Mouse (Mus musculus): Measurements from ENCODE around the gene Traip. TPM values are rescaled to one million over a fixed set of nuclear protein-coding genes. Genes with fewer than 3 reads are reported as not detected.
A peak's percentile ranks its signal among the peaks of the same experiment; 100 is the strongest.

The Traip gene
- polyA plus RNA-seq, 2 experiments: 14.3 to 22.5 TPM

DNA sequence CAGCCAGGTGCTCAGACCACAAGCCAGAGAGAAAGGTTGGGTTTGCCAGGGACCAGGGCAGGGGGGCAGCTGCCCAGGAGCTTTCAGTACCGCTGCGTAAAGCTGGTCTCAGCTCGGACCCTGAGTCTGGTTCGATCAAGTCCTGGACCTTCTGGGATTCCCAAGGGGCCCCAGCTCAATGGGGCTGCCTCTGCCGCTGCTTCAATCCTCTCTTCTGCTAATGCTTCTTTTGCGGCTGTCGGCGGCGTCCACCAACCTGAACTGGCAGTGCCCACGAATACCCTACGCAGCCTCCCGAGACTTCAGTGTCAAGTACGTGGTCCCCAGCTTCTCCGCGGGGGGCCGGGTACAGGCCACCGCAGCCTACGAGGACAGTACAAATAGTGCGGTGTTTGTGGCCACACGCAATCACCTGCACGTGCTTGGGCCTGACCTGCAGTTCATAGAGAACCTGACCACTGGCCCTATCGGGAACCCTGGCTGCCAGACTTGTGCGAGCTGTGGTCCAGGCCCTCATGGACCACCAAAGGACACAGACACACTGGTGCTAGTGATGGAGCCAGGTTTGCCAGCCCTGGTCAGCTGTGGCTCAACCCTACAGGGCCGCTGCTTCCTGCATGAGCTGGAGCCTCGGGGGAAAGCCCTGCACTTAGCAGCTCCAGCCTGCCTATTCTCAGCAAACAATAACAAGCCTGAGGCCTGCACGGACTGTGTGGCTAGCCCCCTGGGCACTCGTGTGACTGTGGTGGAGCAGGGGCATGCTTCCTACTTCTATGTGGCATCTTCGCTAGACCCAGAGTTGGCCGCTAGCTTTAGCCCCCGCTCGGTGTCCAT is 42.8 kb upstream of the Traip start:
- peak overlapping the region; percentile 39; the same call in 1 of the 2 replicates for H3K27ac ChIP-seq (replicated peaks; ENCODE audit: low read depth, low read length)
- H3K9me3 ChIP-seq (ENCODE audit: control insufficient read depth, low read length): no peaks in the 10 kb centered on the region
- peak overlapping the region; percentile 43 for H3K4me3 ChIP-seq (replicated peaks; ENCODE audit: low read length)
- TF ChIP-seq POLR2A (IDR thresholded peaks at IDR 0.05; ENCODE audit: borderline replicate concordance, extremely low read depth, insufficient read depth, insufficient read length): no peak
- 0 out of 2 replicates have a peak, but pooled peaks cover 7% of the 10 kb centered on the region for H3K36me3 ChIP-seq (ENCODE audit: control insufficient read depth, insufficient read depth, low read length)
- ATAC-seq (ENCODE audit: low FRiP score, low read depth): no peak; the same call in 1 of the 2 replicates
- DNase-seq (ENCODE audit: low spot score): no peak
- peak overlapping the region; percentile 74 for H3K4me2 ChIP-seq (replicated peaks; ENCODE audit: low read depth, low read length, severe bottlenecking)
- WGBS: 48% methylated on average over 31 of the region's 31 CpGs
- H3K4me1 ChIP-seq (ENCODE audit: control insufficient read depth, insufficient read depth, low read length): peaks cover 33% of the 10 kb centered on the region
- peak overlapping the region; percentile 52 for H3K9ac ChIP-seq (ENCODE audit: low read depth, low read length, severe bottlenecking)
- H3K27me3 ChIP-seq (ENCODE audit: control insufficient read depth, insufficient read depth, low read length): no peaks in the 10 kb centered on the region

DNA sequence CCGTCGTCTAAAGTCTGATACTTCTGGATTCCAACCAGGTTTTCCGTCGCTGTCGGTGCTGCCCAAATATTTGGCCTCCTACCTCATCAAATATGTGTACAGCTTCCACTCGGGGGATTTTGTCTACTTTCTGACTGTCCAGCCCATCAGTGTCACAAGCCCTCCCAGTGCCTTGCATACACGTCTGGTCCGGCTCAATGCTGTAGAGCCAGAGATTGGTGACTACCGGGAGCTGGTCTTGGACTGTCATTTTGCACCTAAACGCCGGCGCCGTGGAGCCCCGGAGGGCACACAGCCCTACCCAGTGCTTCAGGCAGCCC is 42.2 kb upstream of the Traip start:
- DNase-seq (ENCODE audit: low spot score) (no peak), ATAC-seq (ENCODE audit: low FRiP score, low read depth) (no peak)
- WGBS: 73% methylated on average over 14 of the region's 14 CpGs
- peaks cover 33% of the 10 kb centered on the region for H3K4me1 ChIP-seq (ENCODE audit: control insufficient read depth, insufficient read depth, low read length)
- TF ChIP-seq POLR2A (IDR thresholded peaks at IDR 0.05; ENCODE audit: borderline replicate concordance, extremely low read depth, insufficient read depth, insufficient read length): no peak
- H3K27ac ChIP-seq (replicated peaks; ENCODE audit: low read depth, low read length): no peak overlapping the region
- H3K36me3 ChIP-seq (ENCODE audit: control insufficient read depth, insufficient read depth, low read length): 0 out of 2 replicates have a peak, but pooled peaks cover 1% of the 10 kb centered on the region
- H3K4me2 ChIP-seq (replicated peaks; ENCODE audit: low read depth, low read length, severe bottlenecking): peak overlapping the region; percentile 74
- peak overlapping the region; percentile 43 for H3K4me3 ChIP-seq (replicated peaks; ENCODE audit: low read length)
- peak overlapping the region; percentile 25; the same call in 1 of the 2 replicates for H3K9ac ChIP-seq (ENCODE audit: low read depth, low read length, severe bottlenecking)
- no peaks in the 10 kb centered on the region for H3K9me3 ChIP-seq (ENCODE audit: control insufficient read depth, low read length)
- no peaks in the 10 kb centered on the region for H3K27me3 ChIP-seq (ENCODE audit: control insufficient read depth, insufficient read depth, low read length)

DNA sequence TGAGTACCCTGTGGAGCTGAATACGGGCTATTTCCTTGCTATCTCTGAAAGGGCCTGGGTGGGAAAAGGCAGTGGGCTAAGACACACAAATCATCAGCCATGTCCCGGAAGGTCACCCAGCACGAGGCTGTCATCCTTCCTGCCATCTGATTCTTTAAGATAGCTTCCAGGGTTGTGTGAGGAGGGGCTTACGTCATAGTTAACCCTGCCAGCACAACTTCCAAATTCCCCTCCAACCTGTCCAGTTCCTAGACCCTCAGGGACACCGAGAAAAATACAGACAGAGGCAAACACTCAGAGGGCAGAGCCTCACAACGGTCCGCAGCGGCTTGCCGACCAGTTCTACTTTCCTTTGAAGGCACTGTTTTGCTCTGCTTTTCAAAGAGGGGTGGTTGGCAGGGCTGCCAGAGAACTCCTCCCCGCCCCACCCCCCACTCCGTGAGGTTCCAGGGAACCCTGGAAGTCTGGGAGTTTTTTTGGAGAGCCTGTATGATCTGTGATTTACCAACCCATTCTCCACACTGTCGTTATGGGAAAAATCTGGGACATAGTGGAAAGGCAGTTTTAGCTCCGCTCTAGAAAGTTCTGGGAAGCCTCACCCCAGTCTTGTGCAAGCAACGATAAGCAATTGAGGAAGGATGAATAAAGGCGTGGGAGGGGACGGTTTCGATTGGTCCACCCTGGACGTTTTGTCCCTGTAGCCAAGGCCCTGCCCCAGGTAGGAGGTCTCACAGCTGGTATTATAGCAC is 41.4 kb upstream of the Traip start:
- Histone ChIP-seq H3K4me2 (replicated peaks; ENCODE audit: low read depth, low read length, severe bottlenecking) (peak overlapping the region; percentile 74), H3K4me3 (replicated peaks; ENCODE audit: low read length) (peak overlapping the region; percentile 43), H3K36me3 (ENCODE audit: control insufficient read depth, insufficient read depth, low read length) (no peaks in the 10 kb centered on the region), H3K27me3 (ENCODE audit: control insufficient read depth, insufficient read depth, low read length) (no peaks in the 10 kb centered on the region), H3K9ac (ENCODE audit: low read depth, low read length, severe bottlenecking) (peak overlapping the region; percentile 26; the same call in 1 of the 2 replicates), H3K9me3 (ENCODE audit: control insufficient read depth, low read length) (no peaks in the 10 kb centered on the region), H3K27ac (replicated peaks; ENCODE audit: low read depth, low read length) (no peak overlapping the region), H3K4me1 (ENCODE audit: control insufficient read depth, insufficient read depth, low read length) (peaks cover 33% of the 10 kb centered on the region)
- TF ChIP-seq POLR2A (IDR thresholded peaks at IDR 0.05; ENCODE audit: borderline replicate concordance, extremely low read depth, insufficient read depth, insufficient read length): no peak
- ATAC-seq (ENCODE audit: low FRiP score, low read depth) (no peak), DNase-seq (ENCODE audit: low spot score) (peak; percentile 20)
- WGBS: 37% methylated on average over 18 of the region's 18 CpGs

DNA sequence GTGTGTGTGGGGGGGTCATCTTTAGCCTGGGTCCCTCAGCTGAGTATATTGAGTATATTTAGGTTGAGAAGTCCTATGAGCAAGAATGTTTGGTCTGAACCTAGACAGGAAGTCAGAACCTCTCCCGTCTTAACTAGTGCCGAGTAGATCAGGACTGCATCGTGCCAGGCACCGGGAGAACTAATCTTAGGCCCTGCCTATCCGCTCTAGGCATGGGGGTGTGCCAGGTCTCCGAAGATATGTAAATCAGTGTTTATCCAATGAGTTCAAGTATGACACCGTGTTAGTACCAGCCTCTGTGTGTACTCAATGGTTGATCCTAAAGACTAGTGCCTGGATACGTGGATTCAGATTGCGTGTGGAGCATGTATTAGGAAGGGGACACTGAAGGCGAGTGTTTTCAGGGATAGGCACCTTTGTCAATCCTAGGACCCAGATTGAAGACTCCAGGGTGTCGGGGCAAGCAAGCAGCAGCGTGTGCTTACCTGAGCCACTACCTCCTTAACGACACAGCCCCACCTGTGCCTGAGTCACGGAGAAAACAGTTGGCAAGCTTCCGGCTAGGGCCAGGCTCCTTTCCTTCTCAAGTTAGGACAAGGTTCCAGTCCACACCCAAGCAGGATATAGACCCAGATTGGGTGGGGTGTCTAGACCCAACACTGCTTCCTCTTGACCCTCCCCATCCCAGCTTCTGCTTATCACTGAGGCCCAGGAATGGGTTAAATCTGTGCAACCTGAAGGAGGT is 39.7 kb upstream of the Traip start:
- Histone ChIP-seq H3K4me2 (replicated peaks; ENCODE audit: low read depth, low read length, severe bottlenecking) (no peak overlapping the region), H3K4me1 (ENCODE audit: control insufficient read depth, insufficient read depth, low read length) (peaks cover 33% of the 10 kb centered on the region), H3K27me3 (ENCODE audit: control insufficient read depth, insufficient read depth, low read length) (no peaks in the 10 kb centered on the region), H3K4me3 (replicated peaks; ENCODE audit: low read length) (no peak overlapping the region), H3K9ac (ENCODE audit: low read depth, low read length, severe bottlenecking) (no peak overlapping the region), H3K27ac (replicated peaks; ENCODE audit: low read depth, low read length) (no peak overlapping the region), H3K36me3 (ENCODE audit: control insufficient read depth, insufficient read depth, low read length) (0 out of 2 replicates have a peak, but pooled peaks cover 4% of the 10 kb centered on the region), H3K9me3 (ENCODE audit: control insufficient read depth, low read length) (no peaks in the 10 kb centered on the region)
- no peak for TF ChIP-seq POLR2A (IDR thresholded peaks at IDR 0.05; ENCODE audit: borderline replicate concordance, extremely low read depth, insufficient read depth, insufficient read length)
- WGBS: 85% methylated on average over 15 of the region's 15 CpGs
- ATAC-seq (ENCODE audit: low FRiP score, low read depth) (no peak), DNase-seq (ENCODE audit: low spot score) (no peak)
